ENCODE assay signal across 23 mouse cellular contexts in genomic region chr3:107162741-107163140, GRCm38 (mm10). TPM values are rescaled to one million over a fixed set of nuclear protein-coding genes. Genes with fewer than 3 reads are reported as not detected.
A peak's percentile ranks its signal among the peaks of the same experiment; 100 is the strongest.
DNase-seq lines count a peak whose midpoint lies in the region; ATAC-seq and TF ChIP-seq lines count a peak whose summit lies in the region.
"Had no signal": no experiment of that assay in that cellular context is flagged by ENCODE, and none has a peak within 500 bp of the region (broad histone marks: within the 10 kb centered on the region; RNA-seq: fewer than 3 reads in every experiment).

No protein-coding gene starts in this region.

- peak overlapping the region; percentile 42; the same call in 1 of the 2 replicates for H3K27ac ChIP-seq in cerebellum, adult 2 months (ENCODE audit: insufficient read depth, low read length)
- no peak overlapping the region for H3K27ac ChIP-seq in hindbrain, embryonic 11.5 days (ENCODE audit: low read depth, low read length)
- H3K27ac ChIP-seq: embryonic facial prominence, embryonic 12.5 days; forebrain, embryonic 15.5 days; heart, embryonic 15.5 days; hindbrain, embryonic 14.5 days; intestine, embryonic 15.5 days had no signal

- no peak for TF ChIP-seq CTCF in cerebellum, adult 2 months (IDR thresholded peaks at IDR 0.05; ENCODE audit: borderline replicate concordance, insufficient read depth, low read depth, low read length)

- WGBS in cerebellum, adult 2 months, result 28% methylated on average over 2 of the region's 2 CpGs
- WGBS in hindbrain, embryonic 11.5 days, result 89% methylated on average over 2 of the region's 2 CpGs

- ATAC-seq in cerebellum, adult (ENCODE audit: insufficient number of reproducible peaks, low FRiP score, low TSS enrichment), result peak; percentile 69
- no peak for ATAC-seq in hindbrain, embryonic 11.5 days (ENCODE audit: low FRiP score)
- ATAC-seq: CD4-positive, CD25-positive, alpha-beta regulatory T cell, adult 4 months; forebrain, embryonic 15.5 days; intestine, embryonic 15.5 days had no signal

- no peak for DNase-seq in cerebellum, postnatal 4 days (ENCODE audit: low spot score in 2 of 2)
- peak; percentile 77 to 87 for DNase-seq in cerebellum, adult 2 months
- peak; percentile 54 to 65 for DNase-seq in cerebellum, postnatal 10 days
- no peak for DNase-seq in frontal cortex, postnatal 14 days (ENCODE audit: low spot score in 2 of 2)
- DNase-seq in hindbrain, embryonic 11.5 days (ENCODE audit: low spot score), result no peak
- no peak for DNase-seq in thymus, postnatal 14 days
- DNase-seq: adrenal gland, adult 8-10 months; adrenal gland, postnatal 36 days; B cell, adult 2 months; gastrocnemius, postnatal 10 days; heart, adult 18-20 months; heart, postnatal 14 days had no signal

- H3K4me1 ChIP-seq in cerebellum, adult 2 months (ENCODE audit: control insufficient read depth, insufficient read depth, low read length), result peaks cover 47% of the 10 kb centered on the region
- no peaks in the 10 kb centered on the region; the same call in 1 of the 2 replicates for H3K4me1 ChIP-seq in hindbrain, embryonic 11.5 days (replicated peaks; ENCODE audit: control insufficient read depth, insufficient read depth, low read length)
- H3K4me1 ChIP-seq: embryonic facial prominence, embryonic 12.5 days; intestine, embryonic 15.5 days had no signal

- TF ChIP-seq POLR2A in cerebellum, adult 2 months (IDR thresholded peaks at IDR 0.05; ENCODE audit: borderline replicate concordance, insufficient read depth, low read length), result no peak

- no peak overlapping the region for H3K4me3 ChIP-seq in cerebellum, adult 2 months (replicated peaks; ENCODE audit: insufficient read depth, low read depth, low read length)
- H3K4me3 ChIP-seq in hindbrain, embryonic 11.5 days (ENCODE audit: low read depth, low read length), result no peak overlapping the region
- H3K4me3 ChIP-seq: embryonic facial prominence, embryonic 12.5 days; forebrain, embryonic 15.5 days; heart, embryonic 15.5 days; intestine, embryonic 15.5 days had no signal

- no peaks in the 10 kb centered on the region for H3K27me3 ChIP-seq in cerebellum, adult 2 months (ENCODE audit: control insufficient read depth, insufficient read depth, low read length)
- no peaks in the 10 kb centered on the region for H3K27me3 ChIP-seq in hindbrain, embryonic 11.5 days (ENCODE audit: control insufficient read depth, insufficient read depth, low read length)
- H3K27me3 ChIP-seq: forebrain, embryonic 15.5 days had no signal

- no peaks in the 10 kb centered on the region for H3K36me3 ChIP-seq in hindbrain, embryonic 11.5 days (ENCODE audit: control insufficient read depth, insufficient read depth, low read length)
- H3K36me3 ChIP-seq: embryonic facial prominence, embryonic 12.5 days; forebrain, embryonic 15.5 days; G1E; heart, embryonic 15.5 days; intestine, embryonic 15.5 days had no signal

- no peak overlapping the region for H3K9ac ChIP-seq in hindbrain, embryonic 11.5 days (ENCODE audit: low read depth, low read length)
- H3K9ac ChIP-seq: embryonic facial prominence, embryonic 12.5 days; forebrain, embryonic 15.5 days; heart, embryonic 15.5 days; hindbrain, embryonic 14.5 days; intestine, embryonic 15.5 days had no signal

- no peaks in the 10 kb centered on the region for H3K9me3 ChIP-seq in hindbrain, embryonic 11.5 days (ENCODE audit: control insufficient read depth, low read length)
- H3K9me3 ChIP-seq: embryonic facial prominence, embryonic 12.5 days; forebrain, embryonic 15.5 days; G1E; heart, embryonic 15.5 days; intestine, embryonic 15.5 days had no signal

- H3K4me2 ChIP-seq in hindbrain, embryonic 11.5 days (replicated peaks; ENCODE audit: low read depth, low read length), result no peak overlapping the region
- H3K4me2 ChIP-seq: embryonic facial prominence, embryonic 12.5 days; forebrain, embryonic 15.5 days; heart, embryonic 11.5 days; heart, embryonic 15.5 days; hindbrain, embryonic 14.5 days; intestine, embryonic 15.5 days had no signal

RNA-seq across cellular contexts. Expression of gene Kcna10, which starts 20.1 kb away (rescaled TPM):
- 0.08 and 0.10 TPM in 2 replicates for polyA plus RNA-seq in cerebellum, adult 2 months (2012; rRNA removed)
- not detected in 2 replicates for polyA plus RNA-seq in hindbrain, embryonic 11.5 days (2014; fragmentation: Nextera tagmentation; extraction: Ambion mirVana)
- polyA plus RNA-seq: brain, embryonic 14.5 days; CD4-positive, CD25-positive, alpha-beta regulatory T cell, adult 4 months; embryonic facial prominence, embryonic 12.5 days; forebrain, embryonic 11.5 days; forebrain, embryonic 15.5 days; G1E; heart, embryonic 11.5 days; heart, embryonic 15.5 days; hindbrain, embryonic 14.5 days; intestine, embryonic 15.5 days had no signal

RNA-seq across cellular contexts. Expression of gene Cym, which starts 58.8 kb away (rescaled TPM):
- not detected in 2 replicates for polyA plus RNA-seq in cerebellum, adult 2 months (2012; rRNA removed)
- not detected in 2 replicates for polyA plus RNA-seq in hindbrain, embryonic 11.5 days (2014; fragmentation: Nextera tagmentation; extraction: Ambion mirVana)
- polyA plus RNA-seq: forebrain, embryonic 11.5 days; G1E; hindbrain, embryonic 14.5 days had no signal

Comparison
In these comparisons a context has a peak if more than half of its experiments do, and no peak if none do; other contexts are left out.
1. DNase-seq: peak in cerebellum, adult 2 months (2 of 2) and cerebellum, postnatal 10 days (2 of 2); none in cerebellum, postnatal 4 days (0 of 2), frontal cortex, postnatal 14 days (0 of 2), hindbrain, embryonic 11.5 days (single experiment) and thymus, postnatal 14 days (single experiment).